Mouse (Mus musculus) myocyte (in vitro differentiated cells): ENCODE data around the gene Lman1l.

Experiments used
- MAX ChIP-seq: IDR thresholded peaks from one replicate; pipeline ENCODE4 v1.6.1; 2011; ENCODE audit warnings: low read depth, mild to moderate bottlenecking, control low read depth
- MYOD1 ChIP-seq, 3 experiments: IDR thresholded peaks; one replicate each; pipeline ENCODE4 v1.6.1; 2011; ENCODE audit warnings: control low read depth in 2 of 3, low read depth in 2 of 3, mild to moderate bottlenecking in 2 of 3, moderate library complexity in 1 of 3; ENCODE audit not compliant: insufficient read length in 2 of 3, control insufficient read depth in 1 of 3
- MYOG ChIP-seq, 3 experiments: IDR thresholded peaks; one replicate each; pipeline ENCODE4 v1.6.1; 2011; ENCODE audit warnings: control low read depth in 2 of 3, low read depth in 2 of 3, mild to moderate bottlenecking in 2 of 3; ENCODE audit not compliant: insufficient read length in 2 of 3, control insufficient read depth in 1 of 3, insufficient read depth in 1 of 3
- POLR2A ChIP-seq: IDR thresholded peaks from one replicate; pipeline ENCODE4 v1.6.1; 2011; ENCODE audit warnings: low read depth, mild to moderate bottlenecking, control low read depth, moderate library complexity; ENCODE audit not compliant: insufficient read length
- POLR2AphosphoS2 ChIP-seq: IDR thresholded peaks from one replicate; pipeline ENCODE4 v1.6.1; 2011; ENCODE audit warnings: low read depth, control low read depth; ENCODE audit not compliant: insufficient read length
- REST ChIP-seq: IDR thresholded peaks from one replicate; pipeline ENCODE4 v1.6.1; 2011; ENCODE audit warnings: mild to moderate bottlenecking, control low read depth, moderate library complexity; ENCODE audit not compliant: insufficient read depth, insufficient read length
- SRF ChIP-seq: IDR thresholded peaks from one replicate; pipeline ENCODE4 v1.6.1; 2011; ENCODE audit warnings: low read depth; ENCODE audit not compliant: control insufficient read depth, insufficient read length
- TCF12 ChIP-seq: IDR thresholded peaks from one replicate; pipeline ENCODE4 v1.6.1; 2011; ENCODE audit warnings: mild to moderate bottlenecking, control low read depth; ENCODE audit not compliant: poor library complexity, insufficient read depth, severe bottlenecking
- TCF3 ChIP-seq: IDR thresholded peaks from one replicate; pipeline ENCODE4 v1.6.1; 2011; ENCODE audit warnings: low read depth, control low read depth; ENCODE audit not compliant: insufficient read length
- USF1 ChIP-seq: IDR thresholded peaks from one replicate; pipeline ENCODE4 v1.6.1; 2011; ENCODE audit warnings: low read depth, mild to moderate bottlenecking, control low read depth, moderate library complexity

DNA sequence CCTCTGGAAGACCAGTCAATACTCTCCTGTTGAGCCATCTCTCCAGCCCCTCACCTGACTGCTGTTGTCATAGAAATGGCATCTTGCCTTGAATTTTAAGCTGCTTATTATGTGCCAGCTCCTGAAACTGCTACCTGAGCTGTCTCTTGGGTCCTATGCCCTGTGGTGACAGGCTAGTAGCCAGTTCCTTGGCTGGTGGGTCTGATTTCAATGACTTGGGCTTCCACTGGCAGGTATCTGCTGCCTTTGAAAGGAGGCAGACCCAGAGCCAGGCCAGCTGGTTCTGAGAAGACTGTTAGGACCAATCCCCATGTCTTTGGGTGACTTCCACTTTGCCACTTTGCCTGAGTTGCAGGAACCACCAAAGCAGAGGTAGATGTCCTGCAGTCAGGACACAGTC lies 46.2 kb downstream of the Lman1l start:
- no peak for TF ChIP-seq POLR2A
- no peak for TF ChIP-seq USF1
- TF ChIP-seq POLR2AphosphoS2: no peak
- no peak for TF ChIP-seq TCF12
- no peak for TF ChIP-seq MAX
- TF ChIP-seq MYOG (IDR thresholded peaks at IDR 0.05; ENCODE audit: control insufficient read depth in 1 of 3, insufficient read depth in 1 of 3, insufficient read length in 2 of 3, low read depth in 2 of 3): no peak
- no peak for TF ChIP-seq MYOD1 (IDR thresholded peaks at IDR 0.05; ENCODE audit: control insufficient read depth in 1 of 3, insufficient read length in 2 of 3, low read depth in 2 of 3)
- TF ChIP-seq REST: no peak
- TF ChIP-seq SRF: no peak
- TF ChIP-seq TCF3: no peak
